Mouse (Mus musculus) left cerebral cortex, postnatal 4 days (tissue): ENCODE data around the gene Spata13. TPM values are rescaled to one million over a fixed set of nuclear protein-coding genes. Genes with fewer than 3 reads are reported as not detected.

ENCODE experiments used
- DNase-seq: peaks from one replicate; pipeline ENCODE4 v3.0.0-alpha.2; 2022
- intact Hi-C: fragments of 180-260 bp; cut with DNase I; formaldehyde crosslinking; loops from one replicate; pipeline ENCODE4 v1.15.1; 2025
- total RNA-seq, 2 experiments: library from RNA; stranded (reverse); gene quantifications; 2 replicates each; pipeline ENCODE4 v1.2.3; 2021

The Spata13 gene
- total RNA-seq, 2 experiments from 2014 or later, result 19.2 to 22.3 TPM

- intact Hi-C loops, result loop anchor here (5.0 kb wide), 1 partner anchor 259 kb away; no protein-coding TSS in a partner anchor
- peak; percentile 79 for DNase-seq
These were observed 137.3 kb downstream of the Spata13 start for GRCm38 (mm10) chr14:60771057-60771456.

GRCm38 (mm10) chr14:60773476-60773875 lies 139.7 kb downstream of the Spata13 start:
- DNase-seq, result no peak
- intact Hi-C loops, result loop anchor here (5.0 kb wide), 1 partner anchor 261 kb away; no protein-coding TSS in a partner anchor

DNA sequence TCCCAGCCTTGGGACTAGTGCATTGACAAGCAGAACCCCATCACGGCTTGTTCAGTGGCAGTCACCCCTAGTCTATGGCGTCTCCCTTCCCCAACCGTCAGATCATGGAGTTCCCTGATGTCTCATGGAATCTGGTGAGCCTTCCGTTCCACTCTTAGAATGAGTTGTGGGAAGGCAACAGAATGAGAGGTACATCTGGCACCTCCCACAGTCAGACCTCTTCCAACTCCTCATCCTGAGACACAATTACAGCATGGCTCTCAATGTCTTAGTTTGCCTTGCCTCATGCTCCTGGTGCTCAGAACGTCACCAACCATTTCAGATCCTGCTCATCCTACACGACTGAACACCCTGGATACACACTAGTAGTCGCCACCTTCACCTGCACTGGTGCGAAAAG lies 142.7 kb downstream of the Spata13 start:
- DNase-seq, result no peak
- intact Hi-C loops, result no loop called here

DNA sequence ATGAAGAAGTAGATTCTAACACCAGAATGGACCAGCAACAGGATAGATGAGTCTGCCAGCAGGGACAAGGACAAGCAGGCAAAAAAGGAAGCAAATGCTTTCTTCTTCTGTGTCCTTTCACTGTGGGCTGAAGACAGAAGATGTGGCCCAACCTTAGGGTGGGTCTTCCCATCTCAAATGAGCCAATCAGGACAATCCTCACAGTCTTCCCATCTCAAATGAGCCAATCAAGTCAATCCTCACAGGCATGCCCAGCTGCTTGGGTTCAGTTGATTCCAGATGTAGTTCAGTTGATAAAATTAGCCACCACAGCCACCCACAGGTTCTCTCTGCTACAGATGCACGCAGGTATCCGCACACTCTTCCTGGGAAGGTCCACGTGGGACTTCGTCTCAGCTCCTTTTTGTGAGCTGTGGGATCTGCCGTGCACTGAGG lies 143.7 kb downstream of the Spata13 start:
- DNase-seq, result no peak
- intact Hi-C loops, result no loop called here

GRCm38 (mm10) chr14:60779198-60779597 lies 145.4 kb downstream of the Spata13 start:
- DNase-seq, result no peak
- intact Hi-C loops, result no loop called here

DNA sequence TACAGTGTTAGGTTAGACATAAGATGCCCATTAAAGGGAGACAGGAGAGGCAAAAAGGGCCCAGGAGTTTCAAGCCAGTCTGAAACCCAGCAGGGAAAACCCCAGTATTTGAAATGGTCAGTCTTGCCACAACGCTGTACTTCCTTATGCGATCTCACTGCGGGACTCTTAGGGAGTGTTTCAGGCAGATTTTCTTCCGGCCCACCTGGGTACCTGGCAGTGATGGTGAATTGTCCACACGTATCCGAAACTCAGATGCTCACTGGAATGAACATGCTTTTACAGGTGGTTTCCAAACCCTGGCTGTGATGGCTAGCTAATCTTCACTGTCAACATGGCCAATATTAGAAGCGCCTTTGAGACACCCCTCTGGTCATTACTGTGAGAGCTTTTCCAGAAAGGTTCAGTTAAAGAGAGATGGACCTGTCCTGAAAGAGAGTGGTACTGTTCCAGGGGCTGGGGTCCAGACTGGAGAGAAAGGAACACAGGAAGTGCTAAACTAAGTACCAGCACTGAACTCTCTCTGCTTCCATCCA lies 148.4 kb downstream of the Spata13 start:
- intact Hi-C loops, result no loop called here
- DNase-seq, result no peak

DNA sequence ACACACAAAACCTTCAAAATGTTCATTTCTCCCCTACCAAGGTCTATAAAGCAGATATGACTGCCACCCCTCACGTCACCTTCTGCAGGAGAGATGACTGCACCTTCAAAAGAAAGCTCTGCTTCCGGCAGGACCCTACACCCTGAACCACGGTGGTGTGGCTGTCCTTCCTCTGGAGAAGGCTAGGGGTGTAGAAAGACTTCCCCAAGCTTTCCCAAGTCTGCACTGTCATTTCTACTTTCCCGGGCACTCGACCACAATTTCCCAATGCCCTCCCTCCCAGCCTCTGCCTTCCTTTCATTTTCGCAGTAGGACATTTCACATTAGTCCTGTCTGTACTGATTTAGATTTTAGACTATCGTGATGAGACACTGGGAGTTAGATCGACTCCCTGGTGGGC lies 149.4 kb downstream of the Spata13 start:
- intact Hi-C loops, result no loop called here
- DNase-seq, result no peak

- DNase-seq, result peak; percentile 83
- intact Hi-C loops, result no loop called here
These were observed 150.9 kb downstream of the Spata13 start, which contains the start of gene Mipep for GRCm38 (mm10) chr14:60784427-60785315. Gene Mipep (plus strand): TSS chr14:60784573.

GRCm38 (mm10) chr14:60790103-60790502 lies 156.3 kb downstream of the Spata13 start:
- intact Hi-C loops, result no loop called here

GRCm38 (mm10) chr14:60796600-60797322 lies 163.0 kb downstream of the Spata13 start:
- no peak for DNase-seq
- intact Hi-C loops, result loop anchor here (5.0 kb wide), 1 partner anchor 496 kb away; no protein-coding TSS in a partner anchor

More at GRCm38 (mm10) chr14:60790103-60790502, 156.3 kb downstream of the Spata13 start:
- DNase-seq, result peak; percentile 51

DNA sequence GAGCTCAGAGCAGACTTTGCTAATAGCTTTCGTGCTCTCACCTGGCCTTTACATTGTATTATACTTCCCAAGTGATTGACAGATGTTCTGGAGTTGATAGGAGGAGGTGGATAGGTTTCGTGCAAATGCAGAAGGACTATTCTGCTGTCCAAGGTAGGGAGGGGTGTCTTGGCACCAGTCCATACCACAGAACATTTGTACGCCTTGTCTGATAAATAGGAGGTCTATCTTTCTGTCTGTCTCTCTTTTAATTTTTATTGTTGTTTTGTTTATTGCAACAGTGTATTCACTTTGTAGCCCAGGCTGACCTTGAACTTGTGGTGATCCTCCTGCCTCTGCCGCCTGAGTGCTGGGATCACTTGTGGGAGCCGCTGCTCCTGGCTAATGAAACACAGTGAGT lies 163.8 kb downstream of the Spata13 start:
- intact Hi-C loops, result loop anchor here (5.0 kb wide), 1 partner anchor 495 kb away; no protein-coding TSS in a partner anchor
- no peak for DNase-seq

- intact Hi-C loops, result loop anchor here (5.0 kb wide), 1 partner anchor 494 kb away; no protein-coding TSS in a partner anchor
These were observed 164.9 kb downstream of the Spata13 start for GRCm38 (mm10) chr14:60798721-60799120.

DNA sequence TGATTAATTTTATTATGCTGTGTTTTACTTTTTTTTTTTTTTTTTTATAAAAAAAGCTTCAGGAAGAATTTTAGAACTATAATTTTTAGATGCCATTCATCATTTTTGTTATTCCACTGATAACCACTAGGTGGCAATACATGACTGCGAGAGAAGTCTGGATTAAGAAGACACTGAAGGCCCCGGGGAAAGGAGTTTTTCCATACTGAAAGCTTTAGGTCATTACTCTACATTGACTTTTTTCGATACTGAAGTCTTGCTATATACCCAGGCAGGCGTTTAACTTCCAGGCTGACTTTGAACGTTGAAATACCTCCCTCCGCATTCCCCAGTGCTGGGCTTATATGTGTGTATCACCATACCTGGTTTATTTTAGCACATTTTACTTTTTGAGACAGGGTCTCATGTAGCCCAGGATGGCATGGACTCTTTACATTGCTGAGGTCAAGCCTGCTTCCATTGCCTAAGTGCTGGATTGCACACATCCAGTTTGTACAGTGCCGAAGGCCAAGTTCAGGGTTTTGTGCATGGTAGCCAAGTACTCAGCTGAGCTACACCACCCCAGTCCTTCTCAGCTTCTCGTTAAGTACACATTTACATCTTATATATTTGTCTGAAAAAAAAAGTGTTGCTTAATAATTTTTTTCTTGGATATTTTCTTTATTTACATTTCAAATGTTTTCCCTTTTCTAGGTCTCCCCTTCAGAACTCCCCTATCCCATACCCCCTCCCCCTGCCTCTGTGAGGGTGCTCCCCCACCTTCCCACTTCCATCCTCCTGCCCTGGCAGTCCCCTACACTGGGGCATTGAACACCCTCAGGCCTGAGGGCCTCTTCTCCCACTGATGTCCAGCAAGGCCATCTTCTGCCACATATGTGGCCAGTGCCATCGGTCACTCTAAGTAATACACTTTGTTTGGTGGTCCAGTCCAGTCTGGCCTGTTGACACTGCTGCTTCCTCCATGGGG lies 166.2 kb downstream of the Spata13 start:
- no peak for DNase-seq
- intact Hi-C loops, result loop anchor here (5.0 to 10.0 kb wide), 3 partner anchors 285 to 492 kb away; no protein-coding TSS in a partner anchor

More at GRCm38 (mm10) chr14:60798721-60799120, 164.9 kb downstream of the Spata13 start:
- DNase-seq, result no peak

GRCm38 (mm10) chr14:60802026-60802425 lies 168.2 kb downstream of the Spata13 start:
- intact Hi-C loops, result loop anchor here (5.0 to 10.0 kb wide), 2 partner anchors 283 to 310 kb away; no protein-coding TSS in a partner anchor
- DNase-seq, result no peak

DNA sequence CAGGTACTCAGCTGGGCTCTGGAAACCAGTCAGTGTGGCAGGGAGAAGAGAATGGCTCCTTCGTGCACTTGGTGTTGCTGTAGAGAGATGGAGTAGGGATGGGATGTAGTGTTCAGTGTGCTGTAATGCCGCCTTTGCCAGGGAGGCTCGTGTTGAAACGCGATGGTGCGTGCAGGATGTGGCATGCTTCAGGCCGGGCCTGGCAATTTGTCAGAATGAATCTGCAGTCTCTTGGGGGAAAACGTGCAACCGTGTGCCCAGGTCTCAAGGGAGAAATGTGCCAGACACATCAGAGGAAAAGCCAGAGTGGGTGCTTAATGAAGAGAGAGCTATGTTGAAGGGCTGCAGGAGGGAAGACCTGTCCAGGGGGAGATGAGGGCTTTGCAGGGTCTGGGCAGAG lies 171.2 kb downstream of the Spata13 start:
- intact Hi-C loops, result loop anchor here (5.0 to 10.0 kb wide), 2 partner anchors 280 to 307 kb away; no protein-coding TSS in a partner anchor
- DNase-seq, result no peak

DNA sequence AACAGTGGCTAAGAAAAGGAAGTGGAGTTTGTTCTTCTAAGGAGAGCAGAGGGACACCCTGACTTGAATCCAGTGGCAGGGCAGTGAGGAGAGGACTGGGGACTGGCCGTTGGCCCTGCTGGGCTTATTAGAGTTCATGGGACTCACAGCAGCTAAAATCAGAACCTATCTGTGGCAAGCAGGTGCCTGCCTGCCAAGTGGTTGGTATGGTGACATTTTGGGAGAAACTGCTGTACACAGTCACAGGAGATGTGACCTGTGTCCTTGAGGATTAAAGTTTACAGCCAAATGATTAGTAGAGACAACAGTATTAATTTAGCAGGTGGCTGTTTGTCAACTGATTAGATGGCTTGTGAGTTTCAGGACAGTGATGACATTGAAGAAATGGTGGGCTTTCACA lies 172.1 kb downstream of the Spata13 start:
- intact Hi-C loops, result loop anchor here (10.0 kb wide), 1 partner anchor 279 kb away; no protein-coding TSS in a partner anchor
- DNase-seq, result no peak

DNA sequence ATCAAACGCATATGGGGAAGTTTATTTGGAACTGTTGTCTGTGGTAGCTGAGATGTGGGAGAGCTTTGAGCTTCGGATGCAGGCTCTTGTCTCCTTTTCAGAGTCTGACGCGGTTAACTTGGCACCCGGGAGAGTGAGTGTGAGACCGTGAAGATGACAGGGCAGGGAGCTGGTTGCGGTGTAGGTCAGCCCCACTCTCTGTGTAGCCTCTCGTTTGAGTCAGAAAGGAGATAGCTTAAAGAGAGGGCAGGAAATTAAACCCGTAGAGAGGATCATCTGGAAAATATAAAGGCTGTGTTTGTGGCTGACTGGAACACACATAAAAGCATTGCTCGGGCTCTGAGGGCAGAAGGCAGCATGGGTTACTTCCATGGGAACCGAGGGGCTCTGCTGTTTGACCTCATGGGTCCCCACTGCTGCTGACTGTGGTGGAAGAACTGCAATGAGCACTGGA lies 173.1 kb downstream of the Spata13 start:
- DNase-seq, result no peak
- intact Hi-C loops, result loop anchor here (10.0 kb wide), 1 partner anchor 278 kb away; no protein-coding TSS in a partner anchor

- intact Hi-C loops, result loop anchor here (10.0 kb wide), 1 partner anchor 275 kb away; no protein-coding TSS in a partner anchor
These were observed 176.1 kb downstream of the Spata13 start for GRCm38 (mm10) chr14:60809881-60810280.

DNA sequence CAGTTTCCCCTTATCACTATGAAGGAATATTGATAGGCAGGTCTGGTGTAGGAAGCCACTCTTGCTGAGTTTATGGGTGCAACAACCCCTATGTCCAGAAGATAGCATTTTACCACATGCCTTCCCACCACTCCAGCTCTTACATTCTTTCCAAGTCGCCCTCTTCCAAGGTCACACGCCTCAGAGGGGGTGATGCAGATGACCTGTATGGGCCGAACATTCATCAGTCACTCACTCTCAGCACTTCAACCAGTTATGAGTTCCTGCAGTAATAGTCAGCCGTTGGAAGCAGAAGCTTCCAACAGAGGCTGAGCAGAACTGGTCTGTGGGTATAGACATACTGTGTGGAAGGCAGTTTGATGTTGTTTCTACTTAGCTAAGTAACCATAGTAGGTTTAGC lies 177.7 kb downstream of the Spata13 start:
- DNase-seq, result no peak
- intact Hi-C loops, result no loop called here

More at GRCm38 (mm10) chr14:60809881-60810280, 176.1 kb downstream of the Spata13 start:
- no peak for DNase-seq
